Comparison of ENCODE assay signal across 9 mouse cellular contexts in the genomic region with DNA sequence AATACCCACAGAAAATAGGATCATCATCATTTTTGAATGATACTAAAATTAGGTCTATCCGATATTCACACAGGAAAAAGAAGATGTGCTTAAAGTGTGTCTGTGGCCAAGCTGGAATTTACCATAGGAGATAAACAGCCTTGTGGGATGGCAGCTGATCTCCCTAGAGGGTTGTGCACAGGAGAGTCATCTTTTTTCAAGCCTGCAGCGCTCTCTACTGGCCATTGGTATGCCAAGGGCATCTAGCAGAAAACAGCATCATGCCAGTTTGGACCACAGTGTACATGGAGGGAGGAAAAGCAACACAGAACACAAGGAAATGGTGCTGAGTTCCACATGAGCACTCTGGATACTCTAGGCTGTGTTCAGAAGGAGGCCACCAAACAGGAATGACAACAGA.
A peak's percentile ranks its signal among the peaks of the same experiment; 100 is the strongest.
DNase-seq lines count a peak whose midpoint lies in the region; ATAC-seq lines count a peak whose summit lies in the region.
"Had no signal": no experiment of that assay in that cellular context is flagged by ENCODE, and none has a peak within 500 bp of the region (broad histone marks: within the 10 kb centered on the region; RNA-seq: fewer than 3 reads in every experiment).

No protein-coding gene starts in this region.

- peak; percentile 47 for DNase-seq in CD4-positive, CD25-positive, alpha-beta regulatory T cell, adult 2 months (ENCODE audit: low read depth, low spot score)
- DNase-seq in WW6 (ENCODE audit: low read depth, low spot score), result peak; percentile 34
- peak; percentile 84 for DNase-seq in heart, embryonic 10.5 days (ENCODE audit: low spot score)
- peak; percentile 67 for DNase-seq in kidney, postnatal 14 days
- no peak for DNase-seq in liver, embryonic 11.5 days (ENCODE audit: low spot score)
- peak; percentile 64 for DNase-seq in neural tube, embryonic 11.5 days (ENCODE audit: low spot score)
- DNase-seq in thymus, postnatal 14 days, result peak; percentile 33

- H3K9ac ChIP-seq in liver, embryonic 11.5 days (ENCODE audit: low read depth, low read length), result no peak overlapping the region
- no peak overlapping the region for H3K9ac ChIP-seq in neural tube, embryonic 11.5 days (ENCODE audit: low read length)
- H3K9ac ChIP-seq: heart, embryonic 15.5 days had no signal

- no peaks in the 10 kb centered on the region for H3K9me3 ChIP-seq in heart, embryonic 10.5 days
- H3K9me3 ChIP-seq in liver, embryonic 11.5 days (ENCODE audit: control insufficient read depth, low read length), result no peaks in the 10 kb centered on the region
- H3K9me3 ChIP-seq in neural tube, embryonic 11.5 days (ENCODE audit: control insufficient read depth, low read length), result no peaks in the 10 kb centered on the region
- H3K9me3 ChIP-seq: heart, embryonic 15.5 days had no signal

- H3K27me3 ChIP-seq in heart, embryonic 10.5 days (ENCODE audit: insufficient read depth, poor library complexity, severe bottlenecking), result no peaks in the 10 kb centered on the region
- no peaks in the 10 kb centered on the region for H3K27me3 ChIP-seq in liver, embryonic 11.5 days (replicated peaks; ENCODE audit: control insufficient read depth, insufficient read depth, low read length)
- no peaks in the 10 kb centered on the region for H3K27me3 ChIP-seq in neural tube, embryonic 11.5 days (ENCODE audit: control insufficient read depth, insufficient read depth, low read length)
- H3K27me3 ChIP-seq: heart, embryonic 15.5 days had no signal

- H3K4me3 ChIP-seq in heart, embryonic 10.5 days, result no peak overlapping the region
- H3K4me3 ChIP-seq in liver, embryonic 11.5 days (ENCODE audit: low read depth, low read length), result no peak overlapping the region
- H3K4me3 ChIP-seq in neural tube, embryonic 11.5 days (ENCODE audit: low read depth, low read length), result no peak overlapping the region
- H3K4me3 ChIP-seq: heart, embryonic 15.5 days had no signal

- 30% methylated on average over 2 of the region's 2 CpGs for WGBS in heart, embryonic 10.5 days
- 24% methylated on average over 2 of the region's 2 CpGs for WGBS in liver, embryonic 11.5 days
- 40% methylated on average over 2 of the region's 2 CpGs for WGBS in neural tube, embryonic 11.5 days

- no peak overlapping the region for H3K4me2 ChIP-seq in liver, embryonic 11.5 days
- no peak overlapping the region for H3K4me2 ChIP-seq in neural tube, embryonic 11.5 days (ENCODE audit: low read depth)
- H3K4me2 ChIP-seq: heart, embryonic 15.5 days had no signal

- H3K4me1 ChIP-seq in heart, embryonic 10.5 days, result no peaks in the 10 kb centered on the region
- no peaks in the 10 kb centered on the region for H3K4me1 ChIP-seq in liver, embryonic 11.5 days (replicated peaks; ENCODE audit: control insufficient read depth, insufficient read depth, low read length)
- H3K4me1 ChIP-seq in neural tube, embryonic 11.5 days (ENCODE audit: control insufficient read depth, insufficient read depth, low read length), result no peaks in the 10 kb centered on the region
- H3K4me1 ChIP-seq: heart, embryonic 15.5 days had no signal

- H3K36me3 ChIP-seq in heart, embryonic 10.5 days, result no peaks in the 10 kb centered on the region
- no peaks in the 10 kb centered on the region for H3K36me3 ChIP-seq in liver, embryonic 11.5 days (ENCODE audit: control insufficient read depth, insufficient read depth, low read length)
- H3K36me3 ChIP-seq in neural tube, embryonic 11.5 days (ENCODE audit: control insufficient read depth, insufficient read depth, low read length), result no peaks in the 10 kb centered on the region
- H3K36me3 ChIP-seq: heart, embryonic 15.5 days had no signal

- ATAC-seq in common myeloid progenitor, adult 5-6 weeks (replicated peaks; ENCODE audit: low read depth, poor library complexity, severe bottlenecking), result peak; percentile 98
- peak; percentile 47; the same call in 1 of the 2 replicates for ATAC-seq in liver, embryonic 11.5 days (replicated peaks; ENCODE audit: low FRiP score)
- peak; percentile 78 for ATAC-seq in neural tube, embryonic 11.5 days (ENCODE audit: insufficient read depth, low FRiP score, low TSS enrichment)

- no peak overlapping the region for H3K27ac ChIP-seq in heart, embryonic 10.5 days
- no peak overlapping the region for H3K27ac ChIP-seq in liver, embryonic 11.5 days (ENCODE audit: low read depth, low read length)
- H3K27ac ChIP-seq in neural tube, embryonic 11.5 days (ENCODE audit: low read depth, low read length), result no peak overlapping the region
- H3K27ac ChIP-seq: heart, embryonic 15.5 days had no signal

Comparison
In these comparisons a context has a peak if more than half of its experiments do, and no peak if none do; other contexts are left out.
1. ATAC-seq: peak in every context shown above with its lines; median percentile 98 in common myeloid progenitor, adult 5-6 weeks; 78 in neural tube, embryonic 11.5 days; 47 in liver, embryonic 11.5 days.